Mouse (Mus musculus) adrenal gland, adult 8-10 months (tissue): ENCODE results near the gene AC140267.1. TPM values are rescaled to one million over a fixed set of nuclear protein-coding genes. Genes with fewer than 3 reads are reported as not detected.

Source experiments
- DNase-seq: peaks from one replicate; pipeline ENCODE4 v3.0.0; 2022
- total RNA-seq, 4 experiments: library from RNA; stranded (reverse); gene quantifications; 2 replicates each; pipeline ENCODE4 v1.2.4; 2022

AC140267.1 gene
- total RNA-seq = 10 to 100 TPM in 3 of 4 experiments, 1 to 10 TPM in 1; 8.7 to 29.0 (median 17.7) TPM

DNA sequence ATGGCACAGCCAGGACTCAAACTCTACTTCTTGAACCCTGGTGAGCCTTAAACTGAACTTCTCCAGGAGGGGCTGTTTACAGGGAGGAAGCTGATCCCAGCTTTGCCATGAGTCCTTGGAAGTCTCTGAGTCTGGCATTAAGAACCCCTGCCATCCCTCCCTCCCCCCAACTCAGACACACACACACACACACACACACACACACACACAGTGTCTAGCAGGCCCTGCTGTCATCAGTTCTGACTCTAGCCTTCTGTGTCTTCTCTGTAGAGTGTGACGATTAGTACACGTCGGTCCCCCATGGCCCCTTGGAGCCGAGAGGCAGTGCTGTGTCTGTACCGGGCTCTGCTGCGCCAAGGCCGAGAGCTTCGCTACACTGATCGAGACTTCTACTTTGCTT is at the start of gene AC140267.1:
AC140267.1 (plus strand) TSS at position 301 of the 400 bp plus-strand sequence.
- DNase-seq = no peak

GRCm38 (mm10) chr15:80188927-80189326 is 46.7 kb upstream of the AC140267.1 start:
- DNase-seq = no peak

- no peak for DNase-seq
Observed at GRCm38 (mm10) chr15:80190075-80190474, 45.6 kb upstream of the AC140267.1 start.

DNA sequence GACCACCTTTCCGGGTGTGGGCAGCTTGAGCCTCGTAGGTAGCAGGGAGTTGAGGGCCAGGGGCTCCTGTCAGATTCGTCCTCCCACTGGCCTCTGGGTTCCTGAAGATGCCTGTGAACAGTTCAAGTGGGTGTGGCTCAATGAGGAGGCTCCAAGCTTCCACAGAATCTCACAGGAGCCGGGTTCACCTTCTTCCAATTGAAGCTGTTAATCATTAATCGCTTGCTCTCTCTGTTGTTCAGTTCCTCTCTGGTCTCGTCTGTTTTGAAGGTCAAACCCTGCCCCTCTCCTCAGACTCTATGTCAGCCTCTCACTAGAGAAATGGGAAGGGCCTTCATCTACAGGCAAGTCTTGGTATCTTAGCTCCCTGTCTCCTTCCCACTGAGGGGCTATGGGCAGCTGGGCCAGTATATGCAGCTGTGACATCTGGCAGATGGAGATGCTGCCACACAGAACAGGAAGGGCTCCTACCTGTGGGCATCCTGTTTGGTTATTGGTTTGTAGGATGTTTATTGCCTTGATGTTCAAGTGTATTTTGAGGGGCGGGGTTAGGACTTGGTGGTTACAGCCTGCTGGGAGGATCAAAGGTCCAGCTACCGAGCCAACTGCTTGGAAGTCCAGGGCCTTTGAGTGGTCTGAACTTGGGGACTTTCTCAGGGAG is 43.9 kb upstream of the AC140267.1 start:
- no peak for DNase-seq

DNA sequence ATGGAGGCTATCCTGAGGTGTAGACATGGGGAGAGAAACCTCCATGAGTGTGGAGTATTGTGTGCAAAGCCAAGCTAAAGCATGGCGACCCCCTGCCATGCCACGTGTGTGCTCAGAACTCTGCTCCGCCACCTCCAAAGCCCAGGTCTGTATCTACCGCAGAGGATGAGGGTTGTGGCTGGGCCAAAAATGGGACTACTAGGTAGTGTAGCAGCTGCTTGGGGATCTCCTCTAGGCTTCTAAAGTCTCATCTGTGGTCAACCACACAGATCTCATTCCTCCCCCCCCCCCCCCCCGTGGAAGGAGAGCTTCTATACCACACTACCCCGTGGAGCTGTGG is 43.4 kb upstream of the AC140267.1 start:
- no peak for DNase-seq

DNA sequence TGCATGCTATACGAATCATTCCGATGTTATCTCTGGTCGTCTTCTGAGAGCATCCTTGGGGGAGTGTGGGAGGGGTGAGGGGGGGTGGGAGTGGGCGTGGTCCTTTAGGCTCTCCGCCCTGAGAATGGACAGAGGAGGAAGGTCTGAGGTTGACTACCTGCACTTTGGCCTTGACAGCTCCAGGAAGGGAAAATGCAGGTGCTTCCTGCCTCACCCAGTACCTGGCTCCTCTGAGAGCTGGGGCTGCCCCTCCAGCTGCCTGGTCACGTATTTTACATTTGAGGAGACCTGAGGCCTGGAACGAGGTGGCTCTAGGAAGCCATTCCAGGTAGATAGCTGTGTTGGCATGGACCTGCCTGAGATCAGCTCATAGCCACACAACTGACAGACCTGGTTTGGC is 42.8 kb upstream of the AC140267.1 start:
- no peak for DNase-seq

- no peak for DNase-seq
Observed at GRCm38 (mm10) chr15:80199556-80199955, 36.1 kb upstream of the AC140267.1 start.

DNA sequence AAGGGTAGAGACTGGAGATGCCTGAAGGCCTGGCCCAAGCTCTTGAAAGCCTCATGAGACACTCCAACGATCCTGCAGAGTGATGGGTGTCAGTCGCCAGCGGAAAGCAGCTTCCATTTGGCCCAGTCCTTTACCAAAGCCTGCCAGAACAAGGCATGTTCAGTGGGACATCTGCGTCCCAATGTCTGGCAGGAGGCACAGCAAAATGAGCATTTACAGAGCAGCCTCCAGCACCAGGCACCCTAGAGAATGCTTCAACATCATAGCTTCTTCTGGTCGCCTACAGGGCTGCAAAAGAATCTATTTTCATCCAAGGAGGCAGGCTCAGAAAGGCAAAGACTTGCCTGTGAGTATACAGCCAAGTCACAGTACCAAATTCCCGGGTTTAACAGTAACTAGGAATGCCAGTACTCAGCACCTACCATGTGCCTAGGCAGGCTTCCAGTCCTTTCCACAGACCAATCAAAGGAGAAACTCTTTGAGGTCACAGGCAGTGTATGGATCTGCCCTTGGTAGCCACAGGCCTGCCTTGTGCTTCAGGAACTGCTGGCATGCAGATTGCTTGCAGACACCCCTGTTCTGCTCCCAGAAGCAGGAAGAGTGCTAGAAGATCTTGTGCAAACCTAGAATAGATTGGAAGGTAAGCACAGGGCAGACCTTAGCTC is 33.4 kb upstream of the AC140267.1 start:
- DNase-seq = no peak

DNA sequence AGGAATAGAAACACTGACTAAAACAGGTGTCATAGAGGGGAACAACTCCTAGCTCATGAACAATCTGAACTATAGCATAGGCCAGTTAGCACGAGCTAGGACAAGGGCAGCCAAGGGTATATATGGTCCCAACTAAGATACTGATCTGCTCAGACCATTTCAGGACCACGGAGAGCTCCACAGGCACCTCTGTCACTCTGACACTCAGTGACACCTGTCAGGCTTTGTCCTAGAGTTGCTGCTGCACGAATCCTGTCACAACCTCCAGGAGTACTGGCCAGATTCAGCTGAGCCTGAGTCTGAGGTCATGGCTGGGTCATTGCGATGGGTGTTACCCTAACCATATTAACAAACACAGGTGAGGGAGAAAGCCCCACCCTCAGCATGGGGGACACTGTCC is 32.2 kb upstream of the AC140267.1 start:
- DNase-seq = no peak

- no peak for DNase-seq
Observed at GRCm38 (mm10) chr15:80206057-80206565, 29.5 kb upstream of the AC140267.1 start.

DNA sequence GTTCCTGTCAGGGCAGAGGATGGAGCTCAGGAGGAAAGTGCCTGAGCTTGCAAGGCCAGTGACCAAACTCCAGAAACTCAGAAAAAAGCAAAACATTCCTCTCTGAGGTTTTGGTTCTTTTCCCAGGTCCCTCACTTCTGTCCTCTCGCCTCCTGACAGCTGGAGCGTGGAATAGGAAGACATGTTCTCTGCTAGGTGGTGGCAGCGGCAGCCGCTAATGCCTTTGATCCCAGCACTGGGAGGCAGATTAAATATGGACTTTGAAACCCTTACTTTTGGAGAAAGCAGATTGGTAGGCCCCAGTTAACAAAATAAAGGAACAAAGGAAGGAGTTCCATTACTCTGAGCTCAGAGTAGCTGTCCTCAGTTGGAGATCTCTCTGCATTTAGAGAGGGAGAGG is 27.2 kb upstream of the AC140267.1 start:
- no peak for DNase-seq

DNA sequence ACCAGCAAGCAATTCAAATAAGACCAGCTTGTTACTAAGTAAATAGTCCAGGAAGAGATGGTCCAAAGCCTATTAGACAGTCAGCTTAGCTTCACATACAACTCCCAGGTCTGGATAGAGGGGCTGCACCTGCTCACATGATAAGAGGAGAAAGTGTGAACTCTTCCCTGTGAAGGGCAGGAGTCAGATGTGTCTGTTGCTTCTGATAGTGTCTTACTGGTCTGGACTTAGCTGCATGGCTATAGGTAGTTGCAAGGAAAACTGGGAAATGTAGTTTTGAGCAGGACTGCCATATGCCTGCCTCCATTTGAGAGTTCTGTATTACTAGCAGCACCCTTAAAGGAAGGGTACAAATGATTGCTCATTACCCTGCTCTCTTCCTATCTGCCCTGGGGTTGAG is 21.9 kb upstream of the AC140267.1 start:
- no peak for DNase-seq

- no peak for DNase-seq
Observed at GRCm38 (mm10) chr15:80215716-80216479, 19.7 kb upstream of the AC140267.1 start.

GRCm38 (mm10) chr15:80216480-80216820 is 19.2 kb upstream of the AC140267.1 start:
- DNase-seq = no peak

- no peak for DNase-seq
Observed at GRCm38 (mm10) chr15:80217476-80217875, 18.2 kb upstream of the AC140267.1 start.

DNA sequence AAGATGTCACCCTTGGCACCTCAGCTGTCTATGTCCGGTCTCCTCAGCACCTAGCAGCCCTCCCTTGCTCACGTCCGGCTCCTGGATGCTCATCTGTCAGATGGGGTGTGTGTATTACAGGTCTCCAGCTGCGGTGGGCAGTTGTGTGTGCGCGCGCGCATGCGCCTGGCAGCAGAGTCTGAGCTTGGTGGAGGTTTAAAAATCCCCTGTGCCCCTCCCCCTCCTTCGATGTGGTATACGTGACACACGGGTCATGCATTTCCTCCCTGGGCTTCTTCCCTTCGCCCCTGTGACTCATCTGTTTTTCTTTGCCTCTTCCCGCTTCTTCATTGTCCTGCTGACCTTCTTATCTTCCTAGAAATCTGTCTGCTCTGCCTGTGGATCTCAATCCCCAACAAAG is 16.4 kb upstream of the AC140267.1 start:
- no peak for DNase-seq

DNA sequence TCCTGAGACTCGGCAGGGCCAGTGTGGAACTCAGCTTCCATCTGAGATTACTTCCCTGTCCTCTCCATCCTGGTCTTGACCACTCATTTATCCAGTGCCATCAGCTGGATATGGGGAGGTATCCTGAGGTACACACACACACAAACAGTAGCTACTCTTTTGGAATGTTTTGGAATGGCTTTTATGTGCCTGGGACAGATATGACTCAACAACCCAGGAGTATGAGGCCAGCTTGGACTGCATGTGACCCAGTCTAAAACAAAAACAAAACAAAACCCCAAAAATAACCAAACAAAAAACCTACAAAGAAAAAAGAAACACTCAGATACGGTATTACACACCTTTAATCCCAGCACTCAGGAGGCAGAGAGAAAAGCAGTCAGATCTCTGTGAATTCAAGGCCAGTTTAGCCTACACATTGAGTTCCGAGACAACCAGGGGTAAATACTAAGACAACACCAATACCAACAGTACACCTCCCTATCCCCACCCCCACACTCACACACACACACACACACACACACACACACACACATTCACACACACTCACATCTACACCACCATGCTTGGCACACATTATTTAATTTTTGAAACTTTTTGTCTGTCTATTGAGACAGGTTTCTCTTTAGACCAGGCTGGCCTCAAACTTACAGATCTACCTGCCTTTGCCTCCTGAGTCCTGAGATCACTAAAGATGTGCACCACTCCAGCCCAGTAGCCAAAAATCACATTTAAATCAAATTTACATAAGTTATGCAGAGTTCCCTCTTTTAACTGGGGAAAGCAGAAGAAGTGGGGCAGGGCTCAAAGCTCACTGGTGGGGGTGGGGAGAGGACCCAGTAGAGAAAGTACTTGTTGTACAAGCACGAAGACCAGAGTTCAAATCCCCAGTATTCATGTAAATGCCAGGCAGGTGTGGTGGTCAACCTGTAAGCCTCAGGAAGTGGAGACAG is 15.7 kb upstream of the AC140267.1 start:
- DNase-seq = no peak

GRCm38 (mm10) chr15:80221031-80221430 is 14.6 kb upstream of the AC140267.1 start:
- no peak for DNase-seq

- DNase-seq = no peak
Observed at GRCm38 (mm10) chr15:80223751-80224150, 11.9 kb upstream of the AC140267.1 start.

DNA sequence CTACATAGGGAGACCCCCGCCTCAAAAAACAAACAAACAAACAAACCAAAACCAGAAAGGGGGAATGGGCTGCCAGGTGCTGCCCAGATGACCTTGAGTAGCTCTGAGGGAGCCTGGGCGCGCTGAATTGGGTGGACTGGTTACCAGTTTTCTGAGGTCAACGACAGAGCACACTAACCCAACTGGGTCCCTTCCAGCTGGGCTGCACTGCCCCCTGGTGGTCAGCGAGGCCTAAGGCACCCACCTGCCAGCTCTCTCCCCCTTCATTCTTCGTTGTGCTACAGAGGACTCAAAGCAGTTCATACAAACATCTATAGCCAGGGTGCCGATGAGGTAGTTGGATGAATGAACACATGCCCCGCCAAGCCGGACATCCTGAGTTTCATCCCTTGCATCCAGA is 10.4 kb upstream of the AC140267.1 start:
- peak; percentile 56 for DNase-seq

GRCm38 (mm10) chr15:80225796-80226195 is 9.8 kb upstream of the AC140267.1 start:
- DNase-seq = no peak

- DNase-seq = no peak
Observed at GRCm38 (mm10) chr15:80228071-80228800, 7.4 kb upstream of the AC140267.1 start.
